Mouse (Mus musculus) MEL-GATA-1-ER (cell line): Measurements from ENCODE around the gene Anapc7.

Source experiments
- DNase-seq: peaks from one replicate; pipeline ENCODE4 v3.0.0-alpha.2; 2012; ENCODE audit warnings: low read depth; ENCODE audit errors: extremely low read depth

Gene Anapc7

DNA sequence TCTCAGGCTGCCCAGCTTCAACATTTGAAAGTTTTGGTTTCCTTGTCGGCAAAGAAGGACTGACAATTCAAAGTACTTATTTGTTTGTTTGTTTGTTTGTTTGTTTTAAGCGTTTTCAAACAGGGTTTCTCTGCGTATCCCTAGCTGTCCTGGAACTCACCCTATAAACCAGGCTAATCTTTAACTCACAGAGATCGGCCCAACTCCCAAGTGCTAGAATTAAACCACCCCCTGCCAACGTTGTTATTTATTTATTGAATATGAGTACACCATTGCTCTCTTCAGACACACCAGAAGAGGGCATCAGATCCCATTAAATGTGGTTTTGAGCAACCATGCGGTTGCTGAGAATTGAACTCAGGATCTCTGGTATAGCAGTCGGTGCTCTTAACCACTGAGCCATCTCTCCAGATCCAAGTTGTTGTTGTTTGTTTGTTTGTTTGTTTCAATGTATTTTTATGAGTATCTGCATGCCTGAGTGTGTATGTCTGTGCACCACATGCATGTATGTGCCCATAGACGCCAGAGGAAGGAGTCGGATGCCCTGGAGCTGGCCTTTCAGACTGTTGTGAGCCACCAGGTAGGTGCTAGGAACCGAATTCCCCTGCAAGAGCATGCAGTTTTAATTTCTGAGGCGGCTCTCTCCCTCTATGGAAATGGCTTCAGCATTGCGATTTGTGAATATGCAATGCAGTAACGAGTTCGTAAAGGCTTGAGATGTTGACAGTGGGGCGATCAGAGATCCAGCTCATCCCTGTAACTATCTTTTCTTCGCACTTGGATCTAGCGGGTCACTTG, at the start of gene Anapc7:
TSS of gene Anapc7 (plus strand) at position 423 of the 798 bp plus-strand sequence.
- DNase-seq: peak; percentile 44

DNA sequence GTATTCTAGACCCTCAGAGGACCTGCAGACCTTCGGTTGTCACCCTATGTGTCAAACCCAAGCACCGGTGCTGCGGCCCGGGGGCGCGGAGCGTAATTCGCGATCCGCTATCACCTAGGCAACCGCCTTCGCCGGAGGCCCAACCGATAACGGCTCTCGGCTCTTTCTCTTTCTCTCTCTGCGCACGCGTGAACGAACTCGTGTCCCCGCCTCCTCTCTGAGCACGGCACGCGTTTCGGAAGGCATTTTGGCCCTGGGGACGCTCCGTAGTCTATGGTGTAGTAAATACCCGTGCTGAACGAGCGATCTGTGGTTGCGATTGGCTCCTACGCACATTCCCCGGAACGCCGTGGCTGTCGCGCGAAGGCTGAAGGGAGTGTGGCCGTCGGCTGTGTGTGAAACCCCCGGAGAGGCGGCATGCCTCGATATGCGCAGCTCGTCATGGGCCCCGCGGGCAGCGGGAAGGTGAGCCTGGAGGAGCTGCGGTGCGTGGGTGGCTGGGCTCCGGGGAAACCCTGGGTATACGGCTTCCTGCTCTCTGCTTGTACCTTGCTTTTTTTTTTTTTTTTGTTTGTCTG, 49.2 kb upstream of the Anapc7 start, which contains the start of gene Fam216a:
TSS of gene Fam216a (minus strand) at position 173 of the 578 bp plus-strand sequence.
- peak; percentile 99 for DNase-seq

GRCm38 (mm10) chr5:122372878-122373277, 48.6 kb upstream of the Anapc7 start:
- no peak for DNase-seq

DNA sequence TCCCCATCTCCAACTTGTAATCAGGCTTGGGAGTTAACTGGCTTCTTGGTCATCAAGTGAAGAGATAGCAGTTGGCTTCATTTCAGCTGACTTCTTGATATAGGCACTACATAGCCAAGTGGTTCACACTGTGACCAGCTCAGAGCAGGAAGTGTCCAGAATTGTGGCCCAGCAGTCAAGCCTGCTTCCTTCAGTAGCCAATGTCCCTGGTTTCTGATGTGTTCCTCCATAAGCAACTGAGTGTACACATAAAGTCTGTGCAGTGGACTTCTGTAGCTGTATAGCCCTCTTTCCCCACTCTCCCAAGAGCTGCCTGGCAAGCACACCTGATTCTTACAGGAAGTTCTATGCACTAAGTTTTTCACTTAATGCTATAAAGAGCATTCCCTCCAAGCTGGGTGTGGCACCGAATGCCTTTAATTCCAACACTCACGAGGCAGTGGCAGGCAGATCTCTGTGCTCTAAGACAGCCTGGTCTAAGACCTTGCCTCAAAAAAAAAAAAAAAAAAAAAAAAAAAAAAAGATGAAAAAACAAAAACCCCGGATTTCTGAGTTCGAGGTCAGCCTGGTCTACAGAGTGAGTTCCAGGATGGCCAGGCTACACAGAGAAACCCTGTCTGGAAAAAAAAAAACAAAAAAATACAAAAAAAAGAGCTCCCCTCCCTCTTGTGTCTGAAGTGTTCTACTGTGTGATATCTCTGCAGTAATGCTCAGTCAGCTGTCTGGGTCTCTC, 44.2 kb upstream of the Anapc7 start:
- no peak for DNase-seq

DNA sequence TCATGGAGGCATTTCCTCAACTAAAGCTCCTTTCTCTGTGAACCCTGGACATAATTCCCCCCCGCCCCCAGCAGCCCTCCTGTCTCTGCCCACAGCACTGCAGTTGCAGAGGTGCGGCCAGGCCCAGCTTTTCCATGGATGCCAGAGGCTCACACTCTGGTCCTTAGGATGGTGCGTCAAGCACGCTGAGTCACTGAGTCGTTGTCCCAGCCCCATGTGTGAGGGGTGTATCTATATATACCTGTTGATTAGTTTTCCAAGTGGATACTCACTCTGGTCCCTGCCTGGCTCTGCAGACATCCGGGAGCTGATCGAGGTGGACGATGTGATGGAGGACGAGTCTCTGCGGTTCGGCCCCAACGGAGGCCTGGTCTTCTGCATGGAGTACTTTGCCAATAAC, 43.3 kb upstream of the Anapc7 start:
- no peak for DNase-seq

- peak; percentile 30 for DNase-seq
Observed at GRCm38 (mm10) chr5:122379374-122380155, 41.9 kb upstream of the Anapc7 start.

DNA sequence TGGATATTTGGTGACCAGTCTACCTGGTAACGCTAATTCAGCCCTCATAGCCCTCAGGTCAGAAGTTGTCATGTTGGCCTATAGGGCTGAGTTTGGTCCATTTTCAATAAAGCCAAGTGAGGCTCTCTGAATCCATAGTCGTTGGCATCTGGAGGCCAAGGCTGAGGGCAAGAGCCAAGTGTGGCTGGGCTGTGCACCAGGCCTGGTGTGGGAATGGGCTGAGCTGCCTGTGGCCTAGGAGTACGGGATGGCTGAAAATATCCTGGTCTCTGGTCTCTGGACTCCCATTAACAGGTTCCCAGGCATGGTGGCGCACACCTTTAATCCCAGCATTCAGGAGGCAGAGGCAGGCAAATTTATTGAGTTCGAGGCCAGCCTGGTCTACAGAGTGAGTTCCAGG, 31.5 kb upstream of the Anapc7 start:
- DNase-seq: no peak

GRCm38 (mm10) chr5:122390671-122391070, 30.8 kb upstream of the Anapc7 start:
- DNase-seq: no peak

DNA sequence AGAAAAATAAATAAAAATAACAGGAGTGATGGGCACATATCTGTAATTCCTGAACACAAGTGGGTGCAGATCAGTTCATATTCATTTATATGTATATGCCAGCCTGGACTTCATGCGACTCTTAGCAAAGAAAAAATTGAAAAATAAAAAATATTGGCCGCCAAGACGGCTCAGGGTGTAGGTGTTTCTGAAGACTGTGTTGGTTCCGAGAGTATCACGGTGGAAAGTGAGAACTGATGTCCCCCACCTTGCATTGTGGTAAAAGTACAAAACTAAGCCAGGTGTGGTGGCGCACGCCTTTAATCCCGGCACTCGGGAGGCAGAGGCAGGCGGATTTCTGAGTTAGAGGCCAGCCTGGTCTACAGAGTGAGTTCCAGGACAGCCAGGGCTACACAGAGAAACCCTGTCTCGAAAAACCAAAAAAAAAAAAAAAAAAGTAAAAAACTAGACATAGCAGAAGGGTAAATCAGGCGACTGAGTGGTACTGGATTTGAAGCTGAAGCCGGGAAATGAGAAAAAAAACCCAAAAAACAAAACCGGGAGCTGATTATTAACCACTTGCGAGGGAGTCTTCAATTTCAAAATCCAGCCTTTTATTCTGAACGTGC, 30.2 kb upstream of the Anapc7 start:
- no peak for DNase-seq

DNA sequence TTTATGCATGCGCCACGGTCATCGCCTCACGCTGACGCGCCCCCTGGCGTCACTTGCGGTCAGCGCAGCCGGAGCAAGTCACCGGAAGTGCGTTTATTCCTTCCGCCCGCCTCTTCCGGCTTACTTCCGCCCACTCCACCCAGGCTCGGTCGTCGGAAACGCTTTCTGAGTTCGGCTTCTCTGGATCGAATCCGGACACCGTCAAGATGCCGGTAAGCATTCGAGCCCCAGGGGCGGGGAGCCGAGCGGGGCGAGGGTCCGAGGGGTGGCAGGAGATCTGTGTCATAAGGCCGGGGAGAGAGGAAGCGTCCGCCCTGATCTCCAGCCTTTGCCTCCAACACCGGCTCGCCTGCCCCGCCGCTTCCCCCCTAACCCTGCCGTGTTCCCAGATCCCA, 29.7 kb upstream of the Anapc7 start, which contains the start of gene Arpc3:
TSS of gene Arpc3 (plus strand) at position 93 of the 395 bp plus-strand sequence.
- DNase-seq: peak; percentile 70

- peak; percentile 32 for DNase-seq
Observed at GRCm38 (mm10) chr5:122392227-122393004, 29.1 kb upstream of the Anapc7 start.

DNA sequence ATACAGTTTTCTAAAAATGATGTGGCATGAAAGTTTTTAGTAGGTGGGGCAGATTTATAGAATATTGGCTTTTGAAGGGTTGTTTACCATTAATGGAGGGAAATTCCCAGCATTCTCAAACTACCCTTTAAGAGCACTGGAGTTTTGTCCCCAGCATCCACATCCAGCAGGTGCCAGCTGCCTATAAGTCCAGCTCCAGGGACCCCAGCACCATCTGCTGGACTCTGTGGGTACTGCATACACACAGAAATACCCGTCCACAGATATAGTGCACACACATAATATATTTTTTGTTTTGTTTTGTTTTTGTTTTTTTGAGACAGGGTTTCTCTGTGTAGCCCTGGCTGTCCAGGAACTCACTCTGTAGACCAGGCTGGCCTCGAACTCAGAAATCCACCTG, 27.6 kb upstream of the Anapc7 start:
- DNase-seq: peak; percentile 50

GRCm38 (mm10) chr5:122396791-122397190, 24.7 kb upstream of the Anapc7 start:
- DNase-seq: no peak

- no peak for DNase-seq
Observed at GRCm38 (mm10) chr5:122397495-122397894, 24.0 kb upstream of the Anapc7 start.

- no peak for DNase-seq
Observed at GRCm38 (mm10) chr5:122399871-122400270, 21.6 kb upstream of the Anapc7 start.

DNA sequence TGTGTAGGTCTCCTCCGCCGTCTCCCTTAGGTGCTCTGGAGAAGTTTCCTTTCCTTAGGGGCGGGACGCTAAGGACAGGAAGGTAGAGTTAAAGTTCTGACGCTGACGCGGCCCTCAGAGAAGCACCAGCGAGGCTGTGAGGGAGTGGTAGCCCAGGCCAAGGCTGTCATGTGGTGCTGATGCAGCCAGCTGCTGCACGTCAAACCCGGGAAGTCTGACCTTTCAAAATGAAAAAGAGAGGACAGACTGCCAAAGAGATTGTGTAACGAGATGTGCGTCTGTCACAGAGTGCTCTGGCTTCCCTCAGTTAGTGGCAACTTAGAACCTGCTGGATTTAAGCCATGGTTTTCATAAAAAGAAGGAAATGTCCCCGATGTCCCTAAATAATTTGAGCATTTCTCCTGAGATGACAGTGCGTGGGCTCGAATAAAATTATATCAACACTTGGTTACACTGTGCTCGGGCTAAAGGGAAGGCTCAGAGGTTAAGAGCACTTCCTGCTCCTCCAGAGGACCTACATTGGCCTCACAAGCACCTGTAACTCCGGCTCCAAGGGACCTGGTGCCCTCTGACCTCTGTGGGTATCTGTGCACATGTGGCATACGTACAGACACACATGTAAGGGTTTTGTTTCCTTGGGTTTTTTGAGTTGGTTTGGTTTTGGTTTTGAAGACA, 20.7 kb upstream of the Anapc7 start:
- no peak for DNase-seq

DNA sequence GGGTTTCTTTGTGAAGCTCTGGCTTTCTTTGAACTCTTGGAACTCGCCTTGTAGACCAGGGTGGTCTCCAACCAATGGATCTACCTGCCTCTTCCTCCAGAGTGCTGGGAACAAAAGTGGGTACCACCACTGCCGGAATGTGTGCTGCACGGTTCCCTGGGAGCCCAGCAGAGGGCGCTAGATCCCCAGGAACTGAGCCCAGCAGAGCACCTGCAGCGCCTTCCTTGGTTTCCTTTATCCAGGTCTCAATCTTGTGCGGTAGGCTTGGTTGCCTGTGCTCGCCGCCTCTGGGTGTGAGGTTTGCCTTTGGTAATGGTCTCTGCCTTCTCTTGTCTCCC, 20.2 kb upstream of the Anapc7 start:
- DNase-seq: no peak

DNA sequence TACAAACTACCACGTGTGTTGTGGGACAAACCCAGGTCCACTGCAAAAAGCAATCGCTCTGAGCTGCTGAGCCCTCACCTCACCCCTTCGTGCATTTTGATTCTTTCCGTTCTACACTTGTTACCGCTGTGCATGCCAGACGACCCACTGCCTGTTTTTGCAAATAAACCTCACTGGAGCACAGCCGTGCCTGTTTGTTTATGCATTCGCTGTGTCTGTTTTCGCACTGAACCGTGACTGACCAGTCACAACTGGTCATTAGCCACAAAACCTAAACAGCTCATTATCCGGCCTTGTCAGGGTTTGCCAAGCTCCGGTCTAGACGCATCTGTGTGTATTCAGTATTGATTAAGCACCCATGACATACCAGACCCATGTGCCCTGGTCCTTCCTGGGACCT, 19.3 kb upstream of the Anapc7 start:
- no peak for DNase-seq

GRCm38 (mm10) chr5:122402772-122403171, 18.7 kb upstream of the Anapc7 start:
- DNase-seq: no peak

DNA sequence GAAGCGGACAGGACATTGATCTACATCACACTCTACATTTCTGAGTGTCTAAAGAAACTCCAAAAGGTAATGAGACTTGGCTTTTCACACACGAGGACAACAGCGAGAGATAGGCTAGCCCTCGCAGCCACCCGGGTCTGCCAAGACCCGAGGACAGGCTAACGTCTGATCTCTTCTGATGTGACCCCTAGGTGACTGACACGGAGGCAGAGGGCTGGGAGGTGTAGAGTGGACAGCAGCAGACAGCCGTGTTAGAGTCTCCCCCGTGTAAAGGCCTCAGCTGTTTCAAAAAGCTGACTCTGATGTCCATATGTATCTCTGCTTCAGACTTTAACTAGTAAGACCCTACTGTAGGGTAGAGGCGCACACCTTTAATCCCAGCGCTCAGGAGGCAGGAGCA, 18.1 kb upstream of the Anapc7 start:
- no peak for DNase-seq
